Mouse (Mus musculus): Measurements from ENCODE around the gene Lrrc45.

GRCm38 (mm10) chr11:120711980-120712604, 1.6 kb upstream of the Lrrc45 start:
- TF ChIP-seq POLR2A (IDR thresholded peaks at IDR 0.05; ENCODE audit: low read depth, low read length) (no peak), CTCF (IDR thresholded peaks at IDR 0.05; ENCODE audit: extremely low read depth, insufficient read length, insufficient replicate concordance, low read depth, low read length) (no peak)

All from small intestine, adult 2 months (tissue).